Mouse (Mus musculus): Measurements from ENCODE around the gene Srl. TPM values are rescaled to one million over a fixed set of nuclear protein-coding genes. Genes with fewer than 3 reads are reported as not detected.
"Not testable (repeated sequence)": the region's sequence is repeated elsewhere in the genome, so short reads cannot be mapped to it uniquely, and the experiment has no call there.

Srl gene
- polyA plus RNA-seq, 1 experiment from 2014 or later = 28.9 TPM

- H3K9me3 ChIP-seq; H3K4me3 ChIP-seq; H3K36me3 ChIP-seq; H3K4me1 ChIP-seq (replicated peaks); H3K9ac ChIP-seq; H3K4me2 ChIP-seq; H3K27me3 ChIP-seq; H3K27ac ChIP-seq (replicated peaks); ATAC-seq (ENCODE audit: low read depth): not testable (repeated sequence)
- whole genome bisulfite sequencing = 91% methylated on average over 12 of the region's 12 CpGs
Observed at GRCm38 (mm10) chr16:4527373-4527772, 14.2 kb downstream of the Srl start.

- WGBS = 69% methylated on average over 7 of the region's 7 CpGs
- Histone ChIP-seq H3K9ac (no peak overlapping the region), H3K27ac (replicated peaks) (no peak overlapping the region), H3K4me2 (no peak overlapping the region), H3K4me3 (no peak overlapping the region), H3K36me3 (no peaks in the 10 kb centered on the region), H3K4me1 (replicated peaks) (peaks cover 12% of the 10 kb centered on the region), H3K27me3 (no peaks in the 10 kb centered on the region), H3K9me3 (0 out of 2 replicates have a peak, but pooled peaks cover 4% of the 10 kb centered on the region)
- ATAC-seq (ENCODE audit: low read depth) = no peak
Observed at GRCm38 (mm10) chr16:4523313-4524004, 18.2 kb downstream of the Srl start.

GRCm38 (mm10) chr16:4522879-4523278, 18.7 kb downstream of the Srl start:
- WGBS = 33% methylated on average over 8 of the region's 8 CpGs
- Histone ChIP-seq H3K9ac (no peak overlapping the region), H3K4me2 (no peak overlapping the region), H3K9me3 (0 out of 2 replicates have a peak, but pooled peaks cover 4% of the 10 kb centered on the region), H3K4me3 (no peak overlapping the region), H3K36me3 (no peaks in the 10 kb centered on the region), H3K4me1 (replicated peaks) (peaks cover 12% of the 10 kb centered on the region), H3K27me3 (no peaks in the 10 kb centered on the region), H3K27ac (replicated peaks) (no peak overlapping the region)
- no peak for ATAC-seq (ENCODE audit: low read depth)

- Histone ChIP-seq H3K27me3 (no peaks in the 10 kb centered on the region), H3K36me3 (no peaks in the 10 kb centered on the region), H3K4me1 (replicated peaks) (peaks cover 12% of the 10 kb centered on the region), H3K9ac (no peak overlapping the region), H3K27ac (replicated peaks) (no peak overlapping the region), H3K4me3 (no peak overlapping the region), H3K9me3 (no peaks in the 10 kb centered on the region), H3K4me2 (no peak overlapping the region)
- WGBS = 63% methylated on average over 5 of the region's 5 CpGs
- no peak for ATAC-seq (ENCODE audit: low read depth)
Observed at GRCm38 (mm10) chr16:4521735-4522530, 19.7 kb downstream of the Srl start.

- Histone ChIP-seq H3K4me2 (no peak overlapping the region), H3K4me1 (replicated peaks) (peaks cover 12% of the 10 kb centered on the region), H3K9ac (no peak overlapping the region), H3K27ac (replicated peaks) (no peak overlapping the region), H3K9me3 (no peaks in the 10 kb centered on the region), H3K4me3 (no peak overlapping the region), H3K27me3 (no peaks in the 10 kb centered on the region), H3K36me3 (no peaks in the 10 kb centered on the region)
- no peak for ATAC-seq (ENCODE audit: low read depth)
- 78% methylated on average over 4 of the region's 4 CpGs for WGBS
Observed at GRCm38 (mm10) chr16:4521074-4521667, 20.4 kb downstream of the Srl start.

GRCm38 (mm10) chr16:4520673-4521072, 20.9 kb downstream of the Srl start:
- H3K4me1 ChIP-seq (replicated peaks) = peaks cover 12% of the 10 kb centered on the region

GRCm38 (mm10) chr16:4519825-4520224, 21.8 kb downstream of the Srl start:
- no peak overlapping the region for H3K4me2 ChIP-seq
- no peak for ATAC-seq (ENCODE audit: low read depth)
- WGBS = 89% methylated on average over 2 of the region's 2 CpGs

More at GRCm38 (mm10) chr16:4520673-4521072, 20.9 kb downstream of the Srl start:
- no peaks in the 10 kb centered on the region for H3K27me3 ChIP-seq
- whole genome bisulfite sequencing = 64% methylated on average over 8 of the region's 8 CpGs
- no peaks in the 10 kb centered on the region for H3K36me3 ChIP-seq
- H3K9ac ChIP-seq = no peak overlapping the region
- no peak for ATAC-seq (ENCODE audit: low read depth)
- no peak overlapping the region for H3K4me3 ChIP-seq
- no peaks in the 10 kb centered on the region for H3K9me3 ChIP-seq
- H3K27ac ChIP-seq (replicated peaks) = no peak overlapping the region
- no peak overlapping the region for H3K4me2 ChIP-seq

GRCm38 (mm10) chr16:4519157-4519556, 22.5 kb downstream of the Srl start:
- H3K27me3 ChIP-seq = no peaks in the 10 kb centered on the region
- peak overlapping the region; percentile 4; the same call in 1 of the 2 replicates for H3K27ac ChIP-seq (replicated peaks)
- WGBS = 56% methylated on average over 4 of the region's 4 CpGs
- H3K4me3 ChIP-seq = no peak overlapping the region
- peaks cover 12% of the 10 kb centered on the region for H3K4me1 ChIP-seq (replicated peaks)
- no peaks in the 10 kb centered on the region for H3K36me3 ChIP-seq
- no peak overlapping the region for H3K9ac ChIP-seq
- H3K4me2 ChIP-seq = no peak overlapping the region
- no peaks in the 10 kb centered on the region for H3K9me3 ChIP-seq
- ATAC-seq (ENCODE audit: low read depth) = no peak

More at GRCm38 (mm10) chr16:4519825-4520224, 21.8 kb downstream of the Srl start:
- Histone ChIP-seq H3K36me3 (no peaks in the 10 kb centered on the region), H3K27me3 (no peaks in the 10 kb centered on the region), H3K9me3 (no peaks in the 10 kb centered on the region), H3K9ac (no peak overlapping the region), H3K27ac (replicated peaks) (no peak overlapping the region), H3K4me1 (replicated peaks) (peaks cover 12% of the 10 kb centered on the region), H3K4me3 (no peak overlapping the region)

- Histone ChIP-seq H3K27ac (replicated peaks) (no peak overlapping the region), H3K4me1 (replicated peaks) (peaks cover 9% of the 10 kb centered on the region), H3K9ac (no peak overlapping the region), H3K4me2 (no peak overlapping the region), H3K27me3 (no peaks in the 10 kb centered on the region), H3K9me3 (no peaks in the 10 kb centered on the region), H3K4me3 (no peak overlapping the region), H3K36me3 (no peaks in the 10 kb centered on the region)
- ATAC-seq (ENCODE audit: low read depth) = no peak
- WGBS = 88% methylated on average over 2 of the region's 2 CpGs
Observed at GRCm38 (mm10) chr16:4517906-4518305, 23.7 kb downstream of the Srl start.

- Histone ChIP-seq H3K9me3 (no peaks in the 10 kb centered on the region), H3K4me3 (no peak overlapping the region), H3K4me2 (no peak overlapping the region), H3K27ac (replicated peaks) (no peak overlapping the region), H3K9ac (no peak overlapping the region), H3K4me1 (replicated peaks) (peaks cover 5% of the 10 kb centered on the region), H3K27me3 (no peaks in the 10 kb centered on the region), H3K36me3 (no peaks in the 10 kb centered on the region)
- 87% methylated on average over 3 of the region's 3 CpGs for WGBS
- no peak for ATAC-seq (ENCODE audit: low read depth)
Observed at GRCm38 (mm10) chr16:4514383-4514782, 27.2 kb downstream of the Srl start.

GRCm38 (mm10) chr16:4512661-4513438, 28.8 kb downstream of the Srl start:
- Histone ChIP-seq H3K4me1 (replicated peaks) (no peaks in the 10 kb centered on the region), H3K27ac (replicated peaks) (no peak overlapping the region), H3K9me3 (no peaks in the 10 kb centered on the region), H3K36me3 (no peaks in the 10 kb centered on the region), H3K4me3 (no peak overlapping the region), H3K27me3 (no peaks in the 10 kb centered on the region), H3K4me2 (no peak overlapping the region), H3K9ac (no peak overlapping the region)
- ATAC-seq (ENCODE audit: low read depth) = no peak
- WGBS = 82% methylated on average over 3 of the region's 3 CpGs

- H3K4me1 ChIP-seq (replicated peaks) = no peaks in the 10 kb centered on the region
- no peak overlapping the region for H3K4me3 ChIP-seq
- H3K9ac ChIP-seq = no peak overlapping the region
- H3K9me3 ChIP-seq = no peaks in the 10 kb centered on the region
- no peaks in the 10 kb centered on the region for H3K27me3 ChIP-seq
- H3K27ac ChIP-seq (replicated peaks) = no peak overlapping the region
- no peaks in the 10 kb centered on the region for H3K36me3 ChIP-seq
- WGBS = 91% methylated on average over 2 of the region's 2 CpGs
- ATAC-seq (ENCODE audit: low read depth) = no peak
- H3K4me2 ChIP-seq = no peak overlapping the region
Observed at GRCm38 (mm10) chr16:4511371-4511770, 30.2 kb downstream of the Srl start.

Data from neural tube, embryonic 13.5 days (tissue).